Mouse (Mus musculus) limb, embryonic 14.5 days (tissue): ENCODE measurements around the gene Sim2. TPM values are rescaled to one million over a fixed set of nuclear protein-coding genes. Genes with fewer than 3 reads are reported as not detected.

Experiments used
- ATAC-seq: fragments of 200-750 bp; cut with Nextera tagmentation; 2 replicates; pipeline ENCODE4 v1.8.0; 2017; ENCODE audit warnings: low read depth, moderate number of reproducible peaks, moderate TSS enrichment; ENCODE audit not compliant: low FRiP score
- DNase-seq: peaks from one replicate; pipeline ENCODE4 v3.0.0-alpha.2; 2015; ENCODE audit warnings: low spot score
- H3K27ac ChIP-seq: fragments of 300-500 bp; sonication (generic); replicated peaks from 2 replicates; pipeline ENCODE4 v1.5.1; 2014; ENCODE audit warnings: low read depth, mild to moderate bottlenecking, low read length, moderate library complexity, mixed read lengths
- H3K27me3 ChIP-seq: fragments of 300-500 bp; sonication (generic); 2 replicates; pipeline ENCODE4 v1.6.1; 2014; ENCODE audit warnings: low read length, mixed read lengths; ENCODE audit not compliant: control insufficient read depth, insufficient read depth
- H3K36me3 ChIP-seq: fragments of 300-500 bp; sonication (generic); 2 replicates; pipeline ENCODE4 v1.6.1; 2014; ENCODE audit warnings: mild to moderate bottlenecking, low read length, moderate library complexity, mixed read lengths; ENCODE audit not compliant: control insufficient read depth, insufficient read depth
- H3K4me1 ChIP-seq: fragments of 300-500 bp; sonication (generic); 2 replicates; pipeline ENCODE4 v1.6.1; 2014; ENCODE audit warnings: antibody characterized with exemption, low read length, mixed read lengths; ENCODE audit not compliant: control insufficient read depth, insufficient read depth
- H3K4me2 ChIP-seq: fragments of 300-500 bp; sonication (generic); replicated peaks from 2 replicates; pipeline ENCODE4 v1.6.1; 2014; ENCODE audit warnings: low read depth, mild to moderate bottlenecking, low read length, moderate library complexity; ENCODE audit not compliant: severe bottlenecking
- H3K4me3 ChIP-seq: fragments of 300-500 bp; sonication (generic); replicated peaks from 2 replicates; pipeline ENCODE4 v1.5.1; 2014; ENCODE audit warnings: low read length
- H3K9ac ChIP-seq: fragments of 300-500 bp; sonication (generic); 2 replicates; pipeline ENCODE4 v1.6.1; 2014; ENCODE audit warnings: mild to moderate bottlenecking, low read depth, low read length, moderate library complexity; ENCODE audit not compliant: severe bottlenecking
- H3K9me3 ChIP-seq: fragments of 300-500 bp; sonication (generic); 2 replicates; pipeline ENCODE4 v1.6.1; 2016; ENCODE audit warnings: low read length; ENCODE audit not compliant: control insufficient read depth
- POLR2A ChIP-seq: fragments of 200-500 bp; IDR thresholded peaks from 2 replicates; pipeline ENCODE4 v1.8.0; 2012; ENCODE audit warnings: inconsistent platforms, mild to moderate bottlenecking, moderate library complexity, borderline replicate concordance; ENCODE audit not compliant: insufficient read depth, insufficient read length; ENCODE audit errors: extremely low read depth
- WGBS: fragments of 180-500 bp; shearing (Covaris S2); extraction: QIAGEN DNeasy Blood & Tissue Kit; methylation state at CpG from one replicate; pipeline ENCODE4 v1.1.7; 2014; 5-methylcytosine and 5-hydroxymethylcytosine counted together
- polyA plus RNA-seq, 2 experiments: library from polyadenylated mRNA; depleted of rRNA in 1 of 2; stranded (reverse) in 1 of 2; unstranded in 1 of 2; fragments of >200 nt; fragmentation: Nextera tagmentation in 1 of 2; extraction: Ambion mirVana in 1 of 2; gene quantifications; 2 replicates each; pipeline versions ENCODE4 v1.2.1 to v1.2.3; 2012 to 2014

Gene Sim2
- polyA plus RNA-seq, 2 experiments, result 1.4 to 5.9 TPM

DNA sequence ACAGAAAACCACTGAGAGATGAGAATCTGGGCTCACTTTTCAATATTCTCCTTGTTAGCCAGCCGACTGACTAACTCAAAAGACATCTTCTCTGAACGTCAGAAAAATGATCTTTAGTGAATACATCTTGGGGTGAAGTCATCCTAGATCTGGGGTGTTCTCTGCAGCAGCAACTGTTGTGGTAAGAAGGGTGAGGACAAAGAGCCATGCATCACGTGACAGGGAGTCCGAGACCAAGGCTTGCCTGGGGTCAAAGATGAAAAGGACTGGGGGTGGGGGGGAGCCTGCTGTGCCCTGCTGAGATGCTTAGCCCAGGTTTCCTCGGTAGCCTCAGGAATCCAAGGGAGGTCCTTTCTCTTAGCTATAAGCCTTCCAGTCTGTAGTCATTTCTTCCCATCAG, 17.5 kb upstream of the Sim2 start:
- Histone ChIP-seq H3K9ac (no peak overlapping the region), H3K4me1 (no peaks in the 10 kb centered on the region; the same call in 1 of the 2 replicates), H3K36me3 (no peaks in the 10 kb centered on the region), H3K27me3 (no peaks in the 10 kb centered on the region; the same call in 1 of the 2 replicates), H3K9me3 (no peaks in the 10 kb centered on the region), H3K4me2 (no peak overlapping the region), H3K27ac (no peak overlapping the region), H3K4me3 (no peak overlapping the region)
- ATAC-seq (no peak), DNase-seq (no peak)
- no peak for TF ChIP-seq POLR2A
- WGBS, result 63% methylated on average over 5 of the region's 5 CpGs

DNA sequence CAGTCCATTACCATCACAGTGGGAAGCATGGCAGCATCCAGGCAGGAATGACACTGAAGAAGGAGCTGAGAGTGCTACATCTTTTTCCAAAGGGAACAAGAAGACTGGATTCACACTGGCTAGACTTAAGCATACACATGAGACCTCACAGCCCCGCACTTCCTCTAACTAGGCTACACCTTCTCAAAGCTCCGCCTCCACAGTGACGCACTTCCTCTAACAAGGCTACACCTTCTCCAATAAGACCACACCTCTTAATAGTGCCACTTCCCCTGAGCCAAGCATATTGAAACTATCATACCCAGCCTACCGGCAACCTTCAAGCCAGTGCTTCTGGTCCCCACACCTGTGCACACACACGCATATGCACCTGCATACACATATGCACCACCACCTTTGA, 15.7 kb upstream of the Sim2 start:
- H3K27me3 ChIP-seq, result no peaks in the 10 kb centered on the region; the same call in 1 of the 2 replicates
- no peak for ATAC-seq
- DNase-seq, result no peak

GRCm38 (mm10) chr16:94070920-94071319, 13.8 kb upstream of the Sim2 start:
- no peak for TF ChIP-seq POLR2A
- no peak overlapping the region for H3K27ac ChIP-seq
- ATAC-seq, result no peak
- no peak for DNase-seq
- 82% methylated on average over 9 of the region's 9 CpGs for WGBS
- no peak overlapping the region for H3K4me2 ChIP-seq
- no peaks in the 10 kb centered on the region for H3K9me3 ChIP-seq
- H3K36me3 ChIP-seq, result no peaks in the 10 kb centered on the region
- no peak overlapping the region for H3K9ac ChIP-seq
- no peak overlapping the region for H3K4me3 ChIP-seq
- peaks cover 6% of the 10 kb centered on the region; the same call in 1 of the 2 replicates for H3K27me3 ChIP-seq
- no peaks in the 10 kb centered on the region; the same call in 1 of the 2 replicates for H3K4me1 ChIP-seq

More for the DNA sequence above, 15.7 kb upstream of the Sim2 start:
- no peaks in the 10 kb centered on the region for H3K36me3 ChIP-seq
- H3K4me2 ChIP-seq, result no peak overlapping the region
- H3K9me3 ChIP-seq, result no peaks in the 10 kb centered on the region
- H3K27ac ChIP-seq, result no peak overlapping the region
- 87% methylated on average over 5 of the region's 5 CpGs for WGBS
- H3K9ac ChIP-seq, result no peak overlapping the region
- TF ChIP-seq POLR2A, result no peak
- H3K4me3 ChIP-seq, result no peak overlapping the region
- H3K4me1 ChIP-seq, result no peaks in the 10 kb centered on the region; the same call in 1 of the 2 replicates

DNA sequence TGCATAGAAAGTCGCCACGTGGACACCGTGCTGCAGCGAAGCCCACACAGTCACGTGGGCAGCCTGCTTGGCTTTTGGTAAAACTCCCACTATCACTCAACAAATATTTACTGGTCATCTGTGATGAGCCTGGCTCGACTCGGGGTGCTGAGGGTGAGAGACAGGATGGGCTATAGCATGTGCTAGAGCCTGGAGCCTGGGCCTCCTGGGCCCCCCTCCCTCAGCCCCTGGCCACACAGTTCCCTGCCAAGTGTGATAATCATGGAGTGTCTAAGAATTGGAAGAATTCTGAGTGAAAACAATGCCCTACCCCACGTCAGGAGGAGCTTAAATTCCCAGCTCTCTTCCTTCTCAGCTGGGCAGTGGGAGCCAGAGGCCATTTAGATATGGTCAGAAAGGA, 13.3 kb upstream of the Sim2 start:
- H3K4me1 ChIP-seq, result no peaks in the 10 kb centered on the region; the same call in 1 of the 2 replicates
- TF ChIP-seq POLR2A, result no peak
- H3K27ac ChIP-seq, result no peak overlapping the region
- no peaks in the 10 kb centered on the region for H3K36me3 ChIP-seq
- H3K9me3 ChIP-seq, result no peaks in the 10 kb centered on the region
- peaks cover 11% of the 10 kb centered on the region for H3K27me3 ChIP-seq
- 77% methylated on average over 8 of the region's 8 CpGs for WGBS
- no peak overlapping the region for H3K4me3 ChIP-seq
- H3K4me2 ChIP-seq, result no peak overlapping the region
- ATAC-seq (no peak), DNase-seq (no peak)
- no peak overlapping the region for H3K9ac ChIP-seq

GRCm38 (mm10) chr16:94075362-94076027, 9.2 kb upstream of the Sim2 start:
- Histone ChIP-seq H3K9ac (no peak overlapping the region), H3K4me3 (no peak overlapping the region), H3K27ac (no peak overlapping the region), H3K4me1 (peaks cover 5% of the 10 kb centered on the region; the same call in 1 of the 2 replicates), H3K36me3 (no peaks in the 10 kb centered on the region), H3K9me3 (no peaks in the 10 kb centered on the region), H3K4me2 (no peak overlapping the region), H3K27me3 (peaks cover 48% of the 10 kb centered on the region)
- TF ChIP-seq POLR2A, result no peak
- ATAC-seq, result no peak
- WGBS, result 50% methylated on average over 19 of the region's 19 CpGs
- DNase-seq, result no peak
